In the genomic region with DNA sequence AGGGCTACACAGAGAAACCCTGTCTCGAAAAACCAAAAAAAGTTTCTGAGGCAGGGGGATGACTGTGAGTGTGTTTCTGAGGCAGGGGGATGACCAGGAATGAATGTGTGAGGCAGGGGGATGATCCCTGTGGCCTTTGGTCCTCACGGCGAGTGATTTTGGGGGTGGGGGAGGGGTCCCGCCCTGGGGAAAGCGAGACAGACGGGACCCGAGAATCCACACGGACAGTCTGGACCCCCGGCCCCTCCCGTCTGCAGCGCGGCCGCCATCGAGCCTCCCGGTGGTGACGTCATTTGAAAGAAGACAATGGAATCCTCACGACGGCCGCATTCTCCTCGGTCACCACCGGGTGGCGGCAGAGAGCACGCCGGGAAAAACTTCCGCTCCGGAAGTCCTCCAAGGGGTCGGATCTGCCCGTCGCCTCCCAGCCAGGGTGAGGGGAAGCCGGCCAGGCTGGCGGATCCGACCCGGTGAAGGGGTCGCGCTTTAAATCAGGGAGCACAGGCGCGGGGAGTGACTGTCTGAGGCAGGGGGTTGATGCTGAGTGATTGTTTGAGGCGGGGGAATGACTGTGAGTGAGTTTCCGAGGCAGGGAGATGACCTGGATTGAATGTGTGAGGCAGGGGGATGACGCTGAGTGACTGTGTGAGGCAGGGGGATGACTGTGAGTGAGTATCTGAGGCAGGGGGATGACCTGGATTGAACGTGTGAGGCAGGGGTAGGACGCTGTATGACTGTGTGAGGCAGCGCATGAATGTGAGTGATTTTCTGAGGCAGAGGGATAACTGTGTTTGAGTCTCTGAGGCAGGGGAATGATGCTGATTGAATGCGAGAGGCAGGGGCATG, we compare ENCODE assay signal across 8 mouse cellular contexts. TPM values are rescaled to one million over a fixed set of nuclear protein-coding genes. Genes with fewer than 3 reads are reported as not detected.
DNase-seq lines count a peak whose midpoint lies in the region; ATAC-seq and TF ChIP-seq lines count a peak whose summit lies in the region.

No protein-coding gene starts in this region.

- no peak for TF ChIP-seq POLR2A in cortical plate, adult 2 months (IDR thresholded peaks at IDR 0.05; ENCODE audit: extremely low read depth, insufficient read depth, low read length)

- no peaks in the 10 kb centered on the region for H3K9me3 ChIP-seq in hindbrain, postnatal 0 days (ENCODE audit: low read length)
- H3K9me3 ChIP-seq in megakaryocyte, embryonic 14.5 days = no peaks in the 10 kb centered on the region

- intact Hi-C loops in left cerebral cortex, postnatal 10 days (cut with DNase I) = no loop called here

- DNase-seq in gastrocnemius, adult 8-10 months (ENCODE audit: low spot score in 2 of 2) = peak; percentile 59
- DNase-seq in hindbrain, postnatal 0 days (ENCODE audit: low spot score) = peak; percentile 56
- peak; percentile 88 to 94 for DNase-seq in left cerebral cortex, postnatal 10 days (ENCODE audit: extremely low spot score in 1 of 2, low spot score in 2 of 2)
- DNase-seq in right cerebral cortex, adult 2 months (ENCODE audit: low spot score in 2 of 2) = peak; percentile 82 to 87
- peak; percentile 87 for DNase-seq in urinary bladder, postnatal 14 days (ENCODE audit: low spot score)

- peaks cover 2% of the 10 kb centered on the region; the same call in 1 of the 2 replicates for H3K4me1 ChIP-seq in cortical plate, adult 2 months (ENCODE audit: control insufficient read depth, insufficient read depth, low read length)
- H3K4me1 ChIP-seq in hindbrain, postnatal 0 days (ENCODE audit: insufficient read depth, low read length) = no peaks in the 10 kb centered on the region
- H3K4me1 ChIP-seq in megakaryocyte, embryonic 14.5 days = peaks cover 63% of the 10 kb centered on the region

- H3K4me3 ChIP-seq in cortical plate, adult 2 months (ENCODE audit: insufficient read depth, low read length) = peak overlapping the region; percentile 37
- peak overlapping the region; percentile 51 for H3K4me3 ChIP-seq in hindbrain, postnatal 0 days (ENCODE audit: low read length)
- peak overlapping the region; percentile 96 for H3K4me3 ChIP-seq in megakaryocyte, embryonic 14.5 days (replicated peaks)

- H3K9ac ChIP-seq in hindbrain, postnatal 0 days (replicated peaks; ENCODE audit: low read length) = peak overlapping the region; percentile 59; the same call in 1 of the 2 replicates

- H3K27me3 ChIP-seq in hindbrain, postnatal 0 days (ENCODE audit: insufficient read depth, low read length) = no peaks in the 10 kb centered on the region
- H3K27me3 ChIP-seq in megakaryocyte, embryonic 14.5 days (replicated peaks) = no peaks in the 10 kb centered on the region

- no peaks in the 10 kb centered on the region for H3K36me3 ChIP-seq in hindbrain, postnatal 0 days (ENCODE audit: insufficient read depth, low read length)
- H3K36me3 ChIP-seq in megakaryocyte, embryonic 14.5 days (replicated peaks; ENCODE audit: low read length) = no peaks in the 10 kb centered on the region

- peak overlapping the region; percentile 65 for H3K4me2 ChIP-seq in hindbrain, postnatal 0 days (ENCODE audit: low read depth, low read length)

- peak overlapping the region; percentile 41; the same call in 1 of the 2 replicates for H3K27ac ChIP-seq in cortical plate, adult 2 months (ENCODE audit: insufficient read depth, low read length)
- peak overlapping the region; percentile 97 for H3K27ac ChIP-seq in hindbrain, postnatal 0 days

- TF ChIP-seq CTCF in cortical plate, adult 2 months (IDR thresholded peaks at IDR 0.05; ENCODE audit: extremely low read depth, insufficient read depth, low read length) = 0 out of 2 replicates have a peak, but pooled peaks have one; percentile 12
- peak; percentile 85 for TF ChIP-seq CTCF in hindbrain, postnatal 0 days (IDR thresholded peaks at IDR 0.05; ENCODE audit: low read depth)

- whole genome bisulfite sequencing in hindbrain, postnatal 0 days = 3% methylated on average over 43 of the region's 44 CpGs

- ATAC-seq in activated CD4-positive, CD25-positive, alpha-beta regulatory T cell, adult 4 months = peak; percentile 24
- ATAC-seq in hindbrain, postnatal 0 days = peak; percentile 88

RNA-seq across cellular contexts. Expression of gene Ccr1, which starts 43.2 kb away (rescaled TPM):
- under 1 TPM; 0.77 to 0.80 TPM for polyA plus RNA-seq in activated CD4-positive, CD25-positive, alpha-beta regulatory T cell, adult 4 months (2017; shearing (Covaris generic))
- 0.33 and 0.34 TPM in 2 replicates for polyA plus RNA-seq in cortical plate, adult 2 months (2012; rRNA removed)
- under 1 TPM in 2 of 4 experiments, not detected in 2; 0.09 to 0.21 TPM for total RNA-seq in gastrocnemius, adult 8-10 months (2022)
- total RNA-seq in hindbrain, postnatal 0 days (2014; rRNA removed) = 0.21 and 0.86 TPM in 2 replicates
- polyA plus RNA-seq in hindbrain, postnatal 0 days (2015; fragmentation: Nextera tagmentation; extraction: Ambion mirVana) = 0.63 and 0.66 TPM in 2 replicates
- 1 to 10 TPM; 1.2 to 1.9 TPM for total RNA-seq in left cerebral cortex, postnatal 10 days (2021)
- polyA plus RNA-seq in megakaryocyte, embryonic 14.5 days (2012; ENCODE audit: insufficient read depth, low replicate concordance) = 0.30 TPM in 1 of 2 replicates, not detected in the other

RNA-seq across cellular contexts. Expression of gene Ccr1l1, which starts 52.9 kb away (rescaled TPM):
- not detected for polyA plus RNA-seq in activated CD4-positive, CD25-positive, alpha-beta regulatory T cell, adult 4 months (2017; shearing (Covaris generic))
- 0.10 and 0.13 TPM in 2 replicates for polyA plus RNA-seq in cortical plate, adult 2 months (2012; rRNA removed)
- not detected for total RNA-seq in gastrocnemius, adult 8-10 months (2022)
- total RNA-seq in hindbrain, postnatal 0 days (2014; rRNA removed) = not detected in 2 replicates
- polyA plus RNA-seq in hindbrain, postnatal 0 days (2015; fragmentation: Nextera tagmentation; extraction: Ambion mirVana) = not detected in 2 replicates
- not detected for total RNA-seq in left cerebral cortex, postnatal 10 days (2021)
- not detected in 2 replicates for polyA plus RNA-seq in megakaryocyte, embryonic 14.5 days (2012; ENCODE audit: insufficient read depth, low replicate concordance)

Comparison
In these comparisons a context has a peak if more than half of its experiments do, and no peak if none do; other contexts are left out.
1. Peak in every context shown above with its lines: DNase-seq, ATAC-seq, H3K4me3 ChIP-seq and H3K27ac ChIP-seq.
2. H3K4me3 ChIP-seq: peak in every context shown above with its lines; median percentile 96 in megakaryocyte, embryonic 14.5 days; 51 in hindbrain, postnatal 0 days; 37 in cortical plate, adult 2 months.